Mouse (Mus musculus) MEL (cell line): ENCODE results near the gene Igf2bp1. TPM values are rescaled to one million over a fixed set of nuclear protein-coding genes. Genes with fewer than 3 reads are reported as not detected.

Experiments
- DNase-seq: peaks from one replicate; pipeline ENCODE4 v3.0.0; 2011; ENCODE audit warnings: low read depth, low spot score
- H3K27ac ChIP-seq: 2 replicates; pipeline ENCODE4 v1.5.1; 2012; ENCODE audit warnings: low read depth, mild to moderate bottlenecking, control low read depth, low read length, moderate library complexity; ENCODE audit not compliant: control insufficient read depth
- H3K27me3 ChIP-seq, 2 experiments: fragments of 150-350 bp in 1 of 2; sonication (generic) in 1 of 2; 2 replicates each; pipeline ENCODE4 v1.6.1; 2012; ENCODE audit warnings: low read length in 2 of 2, mild to moderate bottlenecking in 2 of 2, improper control_type of control experiment in 1 of 2, moderate library complexity in 1 of 2; ENCODE audit not compliant: insufficient read depth in 2 of 2, control insufficient read depth in 1 of 2
- H3K36me3 ChIP-seq, 2 experiments: 2 replicates each; pipeline ENCODE4 v1.6.1; 2012 to 2014; ENCODE audit warnings: low read length in 2 of 2, improper control_type of control experiment in 1 of 2, inconsistent platforms in 1 of 2, mild to moderate bottlenecking in 1 of 2; ENCODE audit not compliant: insufficient read depth in 2 of 2, control insufficient read depth in 1 of 2
- H3K4me1 ChIP-seq, 2 experiments: fragments of 150-350 bp in 1 of 2; sonication (generic) in 1 of 2; 2 replicates each; pipeline ENCODE4 v1.6.1; 2012; ENCODE audit warnings: low read length in 2 of 2, improper control_type of control experiment in 1 of 2, mild to moderate bottlenecking in 1 of 2; ENCODE audit not compliant: insufficient read depth in 2 of 2, control insufficient read depth in 1 of 2
- H3K4me3 ChIP-seq, 2 experiments: fragments of 150-350 bp in 1 of 2; sonication (generic) in 1 of 2; 2 replicates each; pipeline ENCODE4 v1.5.1; 2012; ENCODE audit warnings: low read depth in 2 of 2, low read length in 2 of 2, mild to moderate bottlenecking in 2 of 2, moderate library complexity in 2 of 2, control low read depth in 1 of 2, improper control_type of control experiment in 1 of 2; ENCODE audit not compliant: control insufficient read depth in 1 of 2, insufficient read depth in 1 of 2
- H3K79me2 ChIP-seq: 2 replicates; pipeline ENCODE4 v1.6.1; 2012; ENCODE audit warnings: mild to moderate bottlenecking, low read length, moderate library complexity; ENCODE audit not compliant: control insufficient read depth, poor library complexity, insufficient read depth
- H3K9ac ChIP-seq: 2 replicates; pipeline ENCODE4 v1.6.1; 2012; ENCODE audit warnings: low read depth, mild to moderate bottlenecking, control low read depth, low read length, moderate library complexity; ENCODE audit not compliant: control insufficient read depth, poor library complexity, severe bottlenecking
- H3K9me3 ChIP-seq: fragments of 150-350 bp; sonication (generic); replicated peaks from 2 replicates; pipeline ENCODE4 v1.6.1; 2012; ENCODE audit warnings: mild to moderate bottlenecking, low read length, improper control_type of control experiment, moderate library complexity; ENCODE audit not compliant: insufficient read depth
- BHLHE40 ChIP-seq: IDR thresholded peaks from 2 replicates; pipeline ENCODE4 v1.6.1; 2012; ENCODE audit warnings: low read depth, mild to moderate bottlenecking, inconsistent platforms, low read length, improper control_type of control experiment, borderline replicate concordance
- CHD2 ChIP-seq: IDR thresholded peaks from 2 replicates; pipeline ENCODE4 v1.6.1; 2011; ENCODE audit warnings: low read length, improper control_type of control experiment
- CTCF ChIP-seq, 3 experiments: IDR thresholded peaks in 2 of 3; conservative IDR thresholded peaks in 1 of 3; 2 replicates each; pipeline ENCODE4 v1.5.1; 2011 to 2012; ENCODE audit warnings: low read length in 3 of 3, low read depth in 2 of 3, mild to moderate bottlenecking in 2 of 3, improper control_type of control experiment in 1 of 3, inconsistent platforms in 1 of 3, mixed read lengths in 1 of 3, moderate library complexity in 1 of 3; ENCODE audit not compliant: control insufficient read depth in 1 of 3, insufficient read depth in 1 of 3, poor library complexity in 1 of 3, severe bottlenecking in 1 of 3
- E2F4 ChIP-seq: IDR thresholded peaks from 2 replicates; pipeline ENCODE4 v1.6.1; 2011; ENCODE audit warnings: low read depth, low read length, improper control_type of control experiment, borderline replicate concordance
- ELF1 ChIP-seq: IDR thresholded peaks from 2 replicates; pipeline ENCODE4 v1.6.1; 2014; ENCODE audit warnings: low read depth, mild to moderate bottlenecking, inconsistent platforms, low read length, improper control_type of control experiment, moderate library complexity
- ETS1 ChIP-seq: IDR thresholded peaks from 2 replicates; pipeline ENCODE4 v1.6.1; 2012; ENCODE audit warnings: low read depth, mild to moderate bottlenecking, inconsistent platforms, low read length, improper control_type of control experiment, moderate library complexity
- GABPA ChIP-seq: IDR thresholded peaks from 2 replicates; pipeline ENCODE4 v1.6.1; 2012; ENCODE audit warnings: low read depth, mild to moderate bottlenecking, inconsistent platforms, low read length, improper control_type of control experiment, moderate library complexity
- GATA1 ChIP-seq: IDR thresholded peaks from 2 replicates; pipeline ENCODE4 v1.6.1; 2011; ENCODE audit warnings: low read depth, low read length, improper control_type of control experiment
- HCFC1 ChIP-seq: IDR thresholded peaks from 2 replicates; pipeline ENCODE4 v1.6.1; 2012; ENCODE audit warnings: low read depth, mild to moderate bottlenecking, inconsistent platforms, low read length, improper control_type of control experiment, moderate library complexity
- KAT2A ChIP-seq: conservative IDR thresholded peaks from 2 replicates; pipeline ENCODE4 v1.6.1; 2012; ENCODE audit warnings: low read depth, low read length, improper control_type of control experiment, inconsistent platforms
- MAFK ChIP-seq: IDR thresholded peaks from 2 replicates; pipeline ENCODE4 v1.6.1; 2011; ENCODE audit warnings: low read depth, mild to moderate bottlenecking, low read length, improper control_type of control experiment, borderline replicate concordance
- MAX ChIP-seq: IDR thresholded peaks from 2 replicates; pipeline ENCODE4 v1.6.1; 2011; ENCODE audit warnings: low read length, improper control_type of control experiment
- MAZ ChIP-seq: IDR thresholded peaks from 2 replicates; pipeline ENCODE4 v1.6.1; 2012; ENCODE audit warnings: low read depth, mild to moderate bottlenecking, inconsistent platforms, low read length, improper control_type of control experiment
- MEF2A ChIP-seq: IDR thresholded peaks from 2 replicates; pipeline ENCODE4 v1.6.1; 2014; ENCODE audit warnings: low read depth, mild to moderate bottlenecking, inconsistent platforms, low read length, improper control_type of control experiment; ENCODE audit not compliant: poor library complexity, insufficient replicate concordance, severe bottlenecking; ENCODE audit errors: extremely low read depth
- MYB ChIP-seq: IDR thresholded peaks from 2 replicates; pipeline ENCODE4 v1.6.1; 2011; ENCODE audit warnings: mild to moderate bottlenecking, low read depth, low read length, improper control_type of control experiment
- POLR2AphosphoS5 ChIP-seq: IDR thresholded peaks from 2 replicates; pipeline ENCODE4 v1.6.1; 2012; ENCODE audit warnings: low read depth, borderline replicate concordance, mild to moderate bottlenecking, inconsistent platforms, low read length, moderate library complexity, mixed read lengths
- RCOR1 ChIP-seq: IDR thresholded peaks from 2 replicates; pipeline ENCODE4 v1.6.1; 2012; ENCODE audit warnings: low read depth, mild to moderate bottlenecking, inconsistent platforms, low read length, improper control_type of control experiment
- SMC3 ChIP-seq: IDR thresholded peaks from 2 replicates; pipeline ENCODE4 v1.6.1; 2011; ENCODE audit warnings: low read depth, low read length, improper control_type of control experiment
- TAL1 ChIP-seq: IDR thresholded peaks from 2 replicates; pipeline ENCODE4 v1.6.1; 2012; ENCODE audit warnings: mild to moderate bottlenecking, inconsistent platforms, low read length, moderate library complexity, mixed read lengths
- TBP ChIP-seq: IDR thresholded peaks from 2 replicates; pipeline ENCODE4 v1.8.0; 2011; ENCODE audit warnings: low read depth, low read length, improper control_type of control experiment
- TCF12 ChIP-seq: IDR thresholded peaks from 2 replicates; pipeline ENCODE4 v1.6.1; 2014; ENCODE audit warnings: low read depth, mild to moderate bottlenecking, inconsistent platforms, low read length, improper control_type of control experiment, moderate library complexity
- UBTF ChIP-seq: IDR thresholded peaks from 2 replicates; pipeline ENCODE4 v1.6.1; 2012; ENCODE audit warnings: low read depth, mild to moderate bottlenecking, inconsistent platforms, low read length, improper control_type of control experiment, moderate library complexity, borderline replicate concordance; ENCODE audit not compliant: insufficient read depth
- USF1 ChIP-seq: IDR thresholded peaks from 2 replicates; pipeline ENCODE4 v1.6.1; 2014; ENCODE audit warnings: low read depth, mild to moderate bottlenecking, inconsistent platforms, low read length, improper control_type of control experiment, moderate library complexity
- USF2 ChIP-seq, 2 experiments: IDR thresholded peaks; 2 replicates each; pipeline ENCODE4 v1.6.1; 2011 to 2012; ENCODE audit warnings: improper control_type of control experiment in 2 of 2, low read length in 2 of 2, borderline replicate concordance in 1 of 2, inconsistent platforms in 1 of 2, low read depth in 1 of 2, mild to moderate bottlenecking in 1 of 2; ENCODE audit not compliant: insufficient read depth in 1 of 2
- ZNF384 ChIP-seq: IDR thresholded peaks from 2 replicates; pipeline ENCODE4 v1.6.1; 2012; ENCODE audit warnings: low read depth, mild to moderate bottlenecking, inconsistent platforms, low read length, improper control_type of control experiment
- polyA plus RNA-seq, 2 experiments: library from polyadenylated mRNA; stranded (reverse) in 1 of 2; unstranded in 1 of 2; fragments of >175 nt in 1 of 2; fragments of >200 nt in 1 of 2; gene quantifications; 2 replicates each; pipeline versions ENCODE4 v1.2.1 to v1.2.4; 2012; ENCODE audit warnings: low replicate concordance in 2 of 2, low read depth in 1 of 2; ENCODE audit not compliant: insufficient read length in 2 of 2, insufficient read depth in 1 of 2, missing spikeins in 1 of 2
- total RNA-seq: library from RNA; depleted of rRNA; stranded (reverse); fragments of 300-350 nt; gene quantifications from 2 replicates; pipeline ENCODE4 v1.2.3, GENCODE M21; 2012

Igf2bp1 gene
- total and polyA plus RNA-seq, 3 experiments, result 0.15 TPM; not detected in 2

DNA sequence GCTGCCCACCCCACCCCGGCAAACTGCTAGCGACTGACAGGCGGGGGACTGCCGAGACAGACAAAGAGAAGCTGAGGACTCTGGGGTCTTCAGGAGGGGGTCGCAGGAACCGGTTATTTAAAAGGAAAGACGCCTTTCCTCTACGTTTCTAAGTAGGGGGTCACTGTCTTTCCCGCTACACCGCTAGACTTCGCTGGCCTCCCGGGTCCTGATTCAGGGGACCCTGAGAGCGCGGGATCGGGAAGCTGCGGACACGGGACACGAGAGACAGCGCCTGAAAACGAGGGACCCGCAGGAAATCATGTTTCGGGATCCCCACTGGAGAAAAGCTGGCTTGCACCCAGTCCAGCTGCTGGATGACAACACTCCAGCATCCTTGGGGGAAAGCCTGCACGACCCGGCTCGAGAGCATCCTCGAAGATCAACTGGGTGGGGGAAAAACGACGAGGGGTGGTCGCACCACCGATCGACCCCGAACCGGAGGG lies 669 bp upstream of the Igf2bp1 start:
- H3K79me2 ChIP-seq, result no peaks in the 10 kb centered on the region
- no peaks in the 10 kb centered on the region for H3K36me3 ChIP-seq
- TF ChIP-seq ETS1, result no peak
- TF ChIP-seq POLR2AphosphoS5, result no peak
- TF ChIP-seq ZNF384, result no peak
- H3K9ac ChIP-seq, result no peak overlapping the region
- H3K4me1 ChIP-seq, result no peaks in the 10 kb centered on the region
- H3K4me3 ChIP-seq, result no peak overlapping the region
- no peak overlapping the region for H3K27ac ChIP-seq
- no peaks in the 10 kb centered on the region for H3K9me3 ChIP-seq
- peaks cover 8 to 25% of the 10 kb centered on the region in 2 experiments for H3K27me3 ChIP-seq
- DNase-seq, result no peak

DNA sequence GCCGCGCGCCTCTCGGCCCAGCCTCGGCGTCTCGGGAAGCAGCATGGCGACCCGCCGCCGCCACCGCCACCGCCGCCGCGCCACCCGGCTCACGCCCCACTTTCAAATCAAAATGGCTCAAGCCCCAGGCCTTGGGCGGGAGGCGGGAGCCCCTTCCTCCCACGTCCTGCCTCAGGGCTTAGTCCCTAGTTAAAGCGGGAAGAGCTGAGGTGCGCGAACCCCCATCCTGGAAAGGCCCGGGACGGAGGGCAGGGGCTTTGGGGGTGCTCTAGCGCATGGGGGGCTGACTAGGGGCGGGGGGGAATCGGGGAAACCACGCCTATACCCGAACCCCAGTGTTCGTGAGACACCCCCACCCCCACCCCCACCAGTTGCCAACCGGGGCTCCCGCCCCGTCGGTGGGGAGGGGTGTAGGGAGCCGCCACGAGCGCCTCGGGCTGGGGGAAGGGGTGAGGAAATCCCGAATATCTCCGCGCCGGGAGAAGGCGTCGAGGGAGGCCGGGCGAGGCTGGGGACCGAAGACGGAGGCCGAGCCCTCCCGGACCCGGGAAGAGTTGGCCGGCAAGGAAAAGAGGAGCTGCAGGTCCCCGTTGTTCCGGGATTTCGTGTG lies 842 bp downstream of the Igf2bp1 start:
- no peak overlapping the region for H3K27ac ChIP-seq
- H3K4me3 ChIP-seq, result no peak overlapping the region

GRCm38 (mm10) chr11:96003969-96004792 lies 1.6 kb downstream of the Igf2bp1 start:
- Histone ChIP-seq H3K4me1 (no peaks in the 10 kb centered on the region), H3K9ac (no peak overlapping the region), H3K79me2 (no peaks in the 10 kb centered on the region), H3K4me3 (no peak overlapping the region), H3K27ac (no peak overlapping the region), H3K27me3 (peaks cover 7 to 21% of the 10 kb centered on the region in 2 experiments), H3K36me3 (no peaks in the 10 kb centered on the region), H3K9me3 (no peaks in the 10 kb centered on the region)
- DNase-seq, result no peak
- TF ChIP-seq GATA1, result no peak
- no peak for TF ChIP-seq USF2 (IDR thresholded peaks at IDR 0.05; ENCODE audit: borderline replicate concordance in 1 of 2, insufficient read depth in 1 of 2, low read depth in 1 of 2, low read length in 2 of 2)
- no peak for TF ChIP-seq MAFK
- no peak for TF ChIP-seq POLR2AphosphoS5
- TF ChIP-seq BHLHE40, result no peak
- no peak for TF ChIP-seq MEF2A
- no peak for TF ChIP-seq ELF1
- TF ChIP-seq TAL1, result no peak
- TF ChIP-seq CTCF (IDR thresholded peaks at IDR 0.05 in 2 of 3, conservative IDR thresholded peaks at IDR 0.05 in 1 of 3; ENCODE audit: control insufficient read depth in 1 of 3, insufficient read depth in 1 of 3, low read depth in 2 of 3, low read length in 3 of 3, poor library complexity in 1 of 3, severe bottlenecking in 1 of 3), result no peak
- TF ChIP-seq ZNF384, result no peak
- no peak for TF ChIP-seq KAT2A
- TF ChIP-seq MAX, result no peak
- no peak for TF ChIP-seq GABPA
- TF ChIP-seq MYB, result no peak

More for the DNA sequence above, 842 bp downstream of the Igf2bp1 start:
- peaks cover 7 to 25% of the 10 kb centered on the region in 2 experiments for H3K27me3 ChIP-seq
- H3K9ac ChIP-seq, result no peak overlapping the region
- TF ChIP-seq MAX, result no peak
- TF ChIP-seq GABPA, result no peak
- TF ChIP-seq MAFK, result no peak
- no peak for TF ChIP-seq RCOR1
- TF ChIP-seq USF2 (IDR thresholded peaks at IDR 0.05; ENCODE audit: borderline replicate concordance in 1 of 2, insufficient read depth in 1 of 2, low read depth in 1 of 2, low read length in 2 of 2), result no peak
- no peak for TF ChIP-seq TBP
- TF ChIP-seq UBTF, result no peak
- TF ChIP-seq MAZ, result no peak
- TF ChIP-seq SMC3, result no peak
- TF ChIP-seq CHD2, result no peak
- TF ChIP-seq E2F4, result no peak
- TF ChIP-seq GATA1, result no peak
- no peak for TF ChIP-seq TCF12
- no peak for TF ChIP-seq MEF2A
- TF ChIP-seq POLR2AphosphoS5, result no peak
- TF ChIP-seq HCFC1, result no peak
- no peak for TF ChIP-seq ZNF384
- no peak for TF ChIP-seq USF1
- TF ChIP-seq ELF1, result no peak
- no peaks in the 10 kb centered on the region for H3K36me3 ChIP-seq
- no peaks in the 10 kb centered on the region for H3K9me3 ChIP-seq
- no peaks in the 10 kb centered on the region for H3K4me1 ChIP-seq
- H3K79me2 ChIP-seq, result no peaks in the 10 kb centered on the region
- no peak for DNase-seq
